Mouse (Mus musculus) spleen, adult 18-20 months (tissue): ENCODE data around the gene Plekhg2.
"Not testable (repeated sequence)": the region's sequence is repeated elsewhere in the genome, so short reads cannot be mapped to it uniquely, and the experiment has no call there.

Experiments used
- DNase-seq, 2 experiments: peaks; one replicate each; pipeline ENCODE4 v3.0.0; 2022; ENCODE audit warnings: mixed read lengths in 2 of 2

Gene Plekhg2

DNA sequence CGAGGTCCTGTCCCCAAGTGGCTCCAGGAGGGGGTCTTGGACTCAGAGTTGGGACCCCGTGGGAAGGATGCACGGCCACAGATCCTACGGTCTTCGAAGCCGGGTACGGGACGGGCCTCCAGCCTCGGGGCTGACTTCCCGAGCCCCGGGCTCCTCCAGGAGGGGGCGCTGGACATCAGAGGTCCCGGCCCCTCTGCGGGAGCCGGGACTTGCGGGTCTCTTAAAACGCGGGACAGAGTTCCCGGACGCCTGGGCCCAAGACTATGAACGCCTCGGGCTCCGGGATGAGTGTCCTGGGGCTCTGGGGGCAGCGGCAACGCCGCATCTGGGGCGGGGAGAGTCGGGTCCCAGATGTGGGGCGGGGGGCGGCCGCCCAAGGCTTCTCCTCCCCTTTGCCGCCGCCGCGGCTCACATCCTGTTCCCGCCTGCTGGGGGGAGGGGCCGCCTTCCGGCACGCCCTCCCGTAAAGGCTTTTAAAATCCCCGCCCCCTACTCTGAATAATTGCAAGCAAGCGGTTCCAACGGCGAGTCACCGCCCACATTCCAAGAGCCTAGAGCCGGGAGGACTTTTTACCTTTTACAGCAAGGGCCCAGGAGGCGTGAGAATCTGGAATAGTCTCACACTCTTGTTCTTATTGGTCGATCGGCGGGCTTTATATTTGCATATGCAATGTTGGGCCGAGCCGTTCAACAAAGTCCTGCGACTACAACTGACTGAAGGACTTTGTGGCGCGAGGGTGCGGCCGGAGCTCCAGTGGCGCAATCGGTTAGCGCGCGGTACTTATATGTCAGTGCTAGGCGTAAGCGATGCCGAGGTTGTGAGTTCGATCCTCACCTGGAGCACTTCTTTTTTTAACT is at the start of gene Plekhg2:
TSS of gene Plekhg2 (minus strand) at position 349 of the 858 bp plus-strand sequence.
- peak; percentile 96 to 97 for DNase-seq

DNA sequence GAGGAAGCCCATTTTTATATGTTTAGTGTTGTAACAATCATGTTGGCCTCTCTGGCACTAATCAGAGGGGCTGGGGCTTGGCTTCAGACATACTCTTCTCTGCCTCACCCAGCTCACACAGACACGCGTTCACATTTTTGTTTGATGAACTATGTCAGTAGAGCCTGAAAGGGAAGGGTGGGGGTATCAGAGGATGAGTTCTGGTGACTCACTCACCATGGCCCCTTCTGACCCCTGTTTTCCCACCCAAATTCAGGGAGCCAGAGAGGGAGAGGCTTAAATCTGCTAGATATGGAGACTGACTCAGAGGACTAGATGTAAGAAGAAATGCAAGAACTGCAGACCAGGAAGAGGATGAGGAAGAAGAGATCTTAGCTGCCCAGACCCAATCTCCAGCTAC is 47.0 kb upstream of the Plekhg2 start:
- DNase-seq, result no peak

- no peak for DNase-seq
Observed at GRCm38 (mm10) chr7:28418096-28418670, 45.8 kb upstream of the Plekhg2 start.

- DNase-seq, result no peak
Observed at GRCm38 (mm10) chr7:28417368-28417767, 45.0 kb upstream of the Plekhg2 start.

GRCm38 (mm10) chr7:28412826-28413225 is 40.4 kb upstream of the Plekhg2 start:
- peak in 1 of 2 experiments; percentile 17 for DNase-seq

GRCm38 (mm10) chr7:28410841-28411475 is 38.6 kb upstream of the Plekhg2 start:
- DNase-seq, result no peak

DNA sequence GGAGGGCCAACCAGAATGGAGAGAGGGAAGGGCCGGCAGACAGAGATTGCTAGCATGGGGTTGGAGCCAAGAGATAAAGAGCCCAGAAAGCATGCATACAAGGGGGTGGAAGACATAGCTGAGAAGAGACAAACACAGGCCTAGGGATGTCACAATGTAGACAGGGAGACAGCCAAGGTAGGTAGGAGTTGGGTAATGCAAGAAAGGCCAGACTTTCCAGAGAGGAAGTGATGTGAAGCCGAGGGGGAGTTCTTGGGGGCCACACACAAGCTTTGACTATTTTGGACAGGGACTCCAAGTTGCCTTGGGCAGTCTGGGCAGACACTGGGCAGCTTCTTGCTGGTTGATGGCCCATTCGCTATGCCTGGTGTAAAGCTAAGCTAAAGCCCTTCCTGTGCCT is 29.5 kb upstream of the Plekhg2 start:
- DNase-seq, result no peak

GRCm38 (mm10) chr7:28401030-28401429 is 28.6 kb upstream of the Plekhg2 start:
- DNase-seq, result no peak

DNA sequence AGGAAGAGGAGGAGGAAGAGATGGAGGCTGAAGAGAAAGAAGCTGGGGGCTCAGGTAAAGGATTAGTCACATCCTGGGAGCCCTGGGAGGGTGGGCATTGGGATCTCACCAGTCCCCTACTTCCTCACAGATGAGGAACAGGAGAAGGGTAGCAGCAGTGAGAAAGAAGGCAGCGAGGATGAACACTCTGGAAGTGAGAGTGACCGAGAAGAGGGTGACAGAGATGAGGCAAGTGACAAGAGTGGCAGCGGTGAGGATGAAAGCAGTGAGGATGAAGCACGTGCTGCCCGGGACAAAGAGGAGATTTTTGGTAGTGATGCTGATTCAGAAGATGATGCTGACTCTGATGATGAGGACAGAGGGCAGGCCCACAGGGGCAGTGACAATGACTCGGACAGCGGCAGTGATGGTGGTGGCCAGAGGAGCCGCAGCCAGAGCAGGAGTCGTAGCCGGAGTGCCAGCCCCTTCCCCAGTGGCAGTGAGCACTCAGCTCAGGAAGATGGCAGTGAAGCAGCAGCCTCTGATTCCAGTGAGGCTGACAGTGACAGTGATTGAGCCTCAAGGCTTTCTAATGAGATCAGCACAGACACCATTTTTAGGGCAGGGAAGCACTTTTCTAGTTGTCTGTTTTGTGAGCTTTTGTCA is 26.4 kb upstream of the Plekhg2 start:
- no peak for DNase-seq

- DNase-seq, result no peak
Observed at GRCm38 (mm10) chr7:28398000-28398399, 25.6 kb upstream of the Plekhg2 start.

GRCm38 (mm10) chr7:28395425-28395824 is 23.0 kb upstream of the Plekhg2 start:
- no peak for DNase-seq

GRCm38 (mm10) chr7:28393272-28393951 is 21.0 kb upstream of the Plekhg2 start:
- no peak for DNase-seq

- DNase-seq, result peak; percentile 89 to 92
Observed at GRCm38 (mm10) chr7:28392429-28393271, 20.3 kb upstream of the Plekhg2 start, which contains the start of the genes Med29 and Paf1. Med29 (minus strand) TSS chr7:28392708. Paf1 (plus strand) TSS chr7:28392951.

DNA sequence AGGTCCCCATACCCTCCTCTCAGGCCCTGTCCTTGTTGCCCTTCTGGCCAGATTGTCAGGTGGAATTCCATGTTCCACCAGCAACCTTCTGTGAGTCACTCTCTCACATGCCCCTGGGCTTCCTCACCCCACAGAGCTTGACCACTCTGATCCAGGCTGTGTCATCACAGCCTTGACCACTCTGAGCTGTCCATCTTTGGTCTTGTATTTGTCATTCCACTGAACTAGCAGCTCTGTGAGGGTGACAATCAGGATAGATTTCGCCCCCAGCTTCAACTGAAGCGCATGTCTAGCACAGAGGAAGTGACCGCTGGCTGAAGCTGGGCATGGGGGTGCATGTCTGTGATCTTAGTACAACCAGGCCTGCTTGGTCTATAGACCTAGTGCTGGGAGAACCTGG is 17.9 kb upstream of the Plekhg2 start:
- no peak for DNase-seq

DNA sequence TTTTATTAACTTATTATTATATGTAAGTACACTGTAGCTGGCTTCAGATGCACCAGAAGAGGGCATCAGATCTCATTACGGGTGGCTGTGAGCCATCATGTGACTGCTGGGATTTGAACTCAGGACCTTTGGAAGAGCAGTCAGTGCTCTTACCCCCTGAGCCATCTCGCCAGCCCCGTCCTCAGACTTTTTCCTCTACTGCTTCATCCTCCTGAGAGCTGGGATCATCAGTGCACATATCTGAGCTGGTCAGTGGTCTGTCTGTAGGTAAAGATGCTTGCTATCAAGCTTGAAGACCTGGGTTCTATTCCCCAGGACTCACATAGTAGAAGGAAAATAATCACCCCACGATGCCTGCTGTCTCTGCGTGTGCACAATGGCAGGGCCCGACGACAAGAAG is 15.0 kb upstream of the Plekhg2 start:
- DNase-seq, result not testable (repeated sequence)

DNA sequence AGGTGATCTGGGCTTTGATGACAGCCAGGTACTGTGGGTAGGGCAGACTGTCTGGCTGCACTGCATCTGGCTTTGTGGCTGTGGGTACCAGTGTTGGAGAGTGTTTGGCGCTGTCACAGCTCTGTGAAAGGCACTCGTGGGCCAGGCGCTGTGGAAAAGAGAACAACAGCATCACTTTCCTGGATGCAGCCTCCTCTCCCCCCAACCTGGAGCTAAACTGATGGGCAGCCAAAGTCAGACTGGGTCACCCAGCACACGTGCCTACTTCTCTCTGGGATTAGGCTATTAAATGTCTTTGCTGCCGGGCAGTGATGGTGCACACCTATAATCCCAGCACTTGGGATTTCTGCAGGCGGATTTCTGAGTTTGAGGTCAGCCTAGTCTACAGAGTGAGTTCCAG is 14.5 kb upstream of the Plekhg2 start:
- DNase-seq, result not testable (repeated sequence)

- DNase-seq, result peak; percentile 81 to 92
Observed at GRCm38 (mm10) chr7:28386462-28386861, 14.1 kb upstream of the Plekhg2 start.

DNA sequence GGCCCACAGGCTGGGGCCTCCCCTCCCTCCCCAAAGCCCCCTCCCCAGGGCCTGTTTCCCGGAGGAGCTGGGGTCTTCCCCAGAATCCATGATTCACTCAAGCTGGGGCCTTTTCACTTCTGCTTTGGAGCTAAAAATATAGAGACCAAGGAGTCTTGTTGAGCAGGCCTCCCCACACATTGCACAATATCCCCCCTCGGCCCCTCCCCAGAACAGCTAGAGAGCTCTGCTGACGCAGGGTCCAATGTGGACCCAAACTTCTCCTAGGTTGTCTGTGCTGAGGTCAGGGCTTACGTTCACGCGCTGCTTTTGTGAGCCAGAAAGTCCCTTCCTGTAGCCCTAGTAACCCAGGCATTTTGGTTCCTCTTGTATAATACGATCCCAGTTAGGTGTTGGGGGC is 13.6 kb upstream of the Plekhg2 start:
- peak; percentile 48 to 50 for DNase-seq

- no peak for DNase-seq
Observed at GRCm38 (mm10) chr7:28385196-28385595, 12.8 kb upstream of the Plekhg2 start.

DNA sequence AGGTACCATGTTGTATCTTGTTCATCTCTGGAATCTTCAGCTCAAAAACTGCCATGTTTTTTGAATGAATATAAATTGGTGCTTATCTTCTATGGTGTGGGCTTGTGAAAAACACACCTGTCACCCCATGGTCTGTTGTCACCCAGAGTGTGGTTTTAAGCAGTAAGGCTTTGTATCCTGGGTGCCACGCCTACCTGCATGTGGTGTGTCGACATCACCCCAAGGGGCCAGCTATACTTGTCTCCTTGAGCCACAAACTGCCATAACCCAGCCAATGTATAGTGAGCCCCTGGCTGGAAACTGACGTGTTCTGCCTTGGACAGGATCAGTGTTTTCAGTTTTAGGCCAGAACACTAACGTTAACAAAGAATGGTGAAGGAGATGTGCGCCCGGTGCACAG is 11.8 kb upstream of the Plekhg2 start:
- peak in 1 of 2 experiments; percentile 35 for DNase-seq

GRCm38 (mm10) chr7:28383606-28384005 is 11.2 kb upstream of the Plekhg2 start:
- no peak for DNase-seq

- DNase-seq, result peak; percentile 59 to 65
Observed at GRCm38 (mm10) chr7:28382981-28383396, 10.6 kb upstream of the Plekhg2 start.
